Mouse (Mus musculus): ENCODE data around the gene Zfp991.
"Not testable (repeated sequence)": the region's sequence is repeated elsewhere in the genome, so short reads cannot be mapped to it uniquely, and the experiment has no call there.

GRCm38 (mm10) chr4:147223778-147224435, 92.1 kb downstream of the Zfp991 start:
- TF ChIP-seq CTCF, POLR2A (IDR thresholded peaks at IDR 0.05; ENCODE audit: extremely low read depth, insufficient read depth, low read length): not testable (repeated sequence)

Measured in cortical plate, adult 2 months (tissue).